In genomic region chr14:122450496-122451382, GRCm38 (mm10) we compare ENCODE assay signal across 8 mouse cellular contexts. TPM values are rescaled to one million over a fixed set of nuclear protein-coding genes. Genes with fewer than 3 reads are reported as not detected.
DNase-seq lines count a peak whose midpoint lies in the region; ATAC-seq and TF ChIP-seq lines count a peak whose summit lies in the region.

Gene Gm5089 (minus strand): TSS chr14:122451115.

- H3K4me2 ChIP-seq in embryonic facial prominence, embryonic 11.5 days (ENCODE audit: low read depth, low read length) = peak within 1 kb of the TSS; percentile 88
- peak within 1 kb of the TSS; percentile 63 for H3K4me2 ChIP-seq in hindbrain, embryonic 16.5 days (ENCODE audit: low read length)
- H3K4me2 ChIP-seq in limb, embryonic 11.5 days (ENCODE audit: low read depth, severe bottlenecking) = peak within 1 kb of the TSS; percentile 94
- H3K4me2 ChIP-seq in midbrain, embryonic 16.5 days (ENCODE audit: low read length) = peak within 1 kb of the TSS; percentile 67

- under 1% methylated on average over 58 of the region's 59 CpGs for WGBS in embryonic facial prominence, embryonic 11.5 days
- under 1% methylated on average over 59 of the region's 59 CpGs for WGBS in hindbrain, embryonic 16.5 days
- WGBS in limb, embryonic 11.5 days = under 1% methylated on average over 54 of the region's 59 CpGs
- WGBS in midbrain, embryonic 16.5 days = 1% methylated on average over 55 of the region's 59 CpGs

- intact Hi-C loops in left cerebral cortex, adult 2 months (cut with DNase I) = loop anchor here (1.0 kb wide), 1 partner anchor 44 kb away; no protein-coding TSS in a partner anchor

- TF ChIP-seq CTCF in left cerebral cortex, adult 2 months (IDR thresholded peaks at IDR 0.05) = no peak

- peaks cover 39% of the 10 kb centered on the region for H3K27me3 ChIP-seq in embryonic facial prominence, embryonic 11.5 days (ENCODE audit: control insufficient read depth, insufficient read depth, low read length)
- H3K27me3 ChIP-seq in hindbrain, embryonic 16.5 days (replicated peaks; ENCODE audit: control insufficient read depth, insufficient read depth, low read length) = peaks cover 32% of the 10 kb centered on the region
- H3K27me3 ChIP-seq in limb, embryonic 11.5 days (ENCODE audit: control insufficient read depth, insufficient read depth, low read length) = 0 out of 2 replicates have a peak, but pooled peaks cover 6% of the 10 kb centered on the region
- H3K27me3 ChIP-seq in midbrain, embryonic 16.5 days (ENCODE audit: control insufficient read depth, insufficient read depth, low read depth, low read length) = peaks cover 61% of the 10 kb centered on the region

- H3K27ac ChIP-seq in left cerebral cortex, adult 2 months = peak within 1 kb of the TSS; percentile 41
- H3K27ac ChIP-seq in embryonic facial prominence, embryonic 11.5 days (replicated peaks; ENCODE audit: low read depth, low read length) = no peak within 1 kb of the TSS
- H3K27ac ChIP-seq in hindbrain, embryonic 16.5 days (ENCODE audit: low read depth, low read length) = peak within 1 kb of the TSS; percentile 85
- H3K27ac ChIP-seq in limb, embryonic 11.5 days (replicated peaks; ENCODE audit: low read depth, low read length) = 0 out of 2 replicates have a peak within 1 kb of the TSS, but pooled peaks have one; percentile 55
- peak within 1 kb of the TSS; percentile 69 for H3K27ac ChIP-seq in midbrain, embryonic 16.5 days (ENCODE audit: low read length)

- H3K4me3 ChIP-seq in left cerebral cortex, adult 2 months = peak within 1 kb of the TSS; percentile 39
- H3K4me3 ChIP-seq in embryonic facial prominence, embryonic 11.5 days (ENCODE audit: low read depth, low read length) = peak within 1 kb of the TSS; percentile 42
- peak within 1 kb of the TSS; percentile 47 for H3K4me3 ChIP-seq in hindbrain, embryonic 16.5 days (ENCODE audit: low read length)
- H3K4me3 ChIP-seq in limb, embryonic 11.5 days (ENCODE audit: low read depth, low read length) = peak within 1 kb of the TSS; percentile 48
- H3K4me3 ChIP-seq in midbrain, embryonic 16.5 days (ENCODE audit: low read depth, low read length) = peak within 1 kb of the TSS; percentile 40

- no peaks in the 10 kb centered on the region for H3K9me3 ChIP-seq in embryonic facial prominence, embryonic 11.5 days (replicated peaks; ENCODE audit: control insufficient read depth, low read length)
- no peaks in the 10 kb centered on the region for H3K9me3 ChIP-seq in hindbrain, embryonic 16.5 days (ENCODE audit: control insufficient read depth, low read length)
- H3K9me3 ChIP-seq in limb, embryonic 11.5 days (ENCODE audit: control insufficient read depth, low read length) = no peaks in the 10 kb centered on the region
- H3K9me3 ChIP-seq in midbrain, embryonic 16.5 days (replicated peaks; ENCODE audit: control insufficient read depth, low read length, poor library complexity, severe bottlenecking) = no peaks in the 10 kb centered on the region

- peak; percentile 40 for ATAC-seq in embryonic facial prominence, embryonic 11.5 days (replicated peaks; ENCODE audit: insufficient number of reproducible peaks, low FRiP score, low TSS enrichment, low read depth)
- peak; percentile 60 for ATAC-seq in hindbrain, embryonic 16.5 days
- no peak for ATAC-seq in limb, embryonic 11.5 days (ENCODE audit: insufficient number of reproducible peaks, low FRiP score, low TSS enrichment, low read depth)
- ATAC-seq in midbrain, embryonic 16.5 days = peak; percentile 33

- peaks cover 6% of the 10 kb centered on the region for H3K4me1 ChIP-seq in embryonic facial prominence, embryonic 11.5 days (ENCODE audit: control insufficient read depth, insufficient read depth, low read length)
- H3K4me1 ChIP-seq in hindbrain, embryonic 16.5 days (ENCODE audit: control insufficient read depth, insufficient read depth, low read depth, low read length) = peaks cover 31% of the 10 kb centered on the region
- H3K4me1 ChIP-seq in limb, embryonic 11.5 days (ENCODE audit: control insufficient read depth, insufficient read depth, low read length) = peaks cover 29% of the 10 kb centered on the region
- H3K4me1 ChIP-seq in midbrain, embryonic 16.5 days (ENCODE audit: control insufficient read depth, insufficient read depth, low read length) = peaks cover 14% of the 10 kb centered on the region

- no peaks in the 10 kb centered on the region for H3K36me3 ChIP-seq in embryonic facial prominence, embryonic 11.5 days (replicated peaks; ENCODE audit: control insufficient read depth, insufficient read depth, low read depth, low read length)
- H3K36me3 ChIP-seq in hindbrain, embryonic 16.5 days (ENCODE audit: control insufficient read depth, insufficient read depth, low read length) = no peaks in the 10 kb centered on the region
- no peaks in the 10 kb centered on the region for H3K36me3 ChIP-seq in limb, embryonic 11.5 days (ENCODE audit: control insufficient read depth, insufficient read depth, low read length)
- no peaks in the 10 kb centered on the region for H3K36me3 ChIP-seq in midbrain, embryonic 16.5 days (ENCODE audit: control insufficient read depth, insufficient read depth, low read length)

- DNase-seq in left cerebral cortex, adult 2 months (ENCODE audit: extremely low spot score in 1 of 2, low spot score in 2 of 2) = peak; percentile 43 to 47
- DNase-seq in left cerebral cortex, adult 11 months (ENCODE audit: low spot score) = no peak
- DNase-seq in embryonic facial prominence, embryonic 11.5 days (ENCODE audit: low spot score) = peak; percentile 39
- peak; percentile 69 for DNase-seq in limb, embryonic 11.5 days (ENCODE audit: low spot score)
- DNase-seq in thymus, postnatal 0 days (ENCODE audit: low spot score) = no peak
- no peak for DNase-seq in B cell, adult 2 months

- H3K9ac ChIP-seq in embryonic facial prominence, embryonic 11.5 days (replicated peaks; ENCODE audit: low read length) = peak within 1 kb of the TSS; percentile 60
- peak within 1 kb of the TSS; percentile 69 for H3K9ac ChIP-seq in hindbrain, embryonic 16.5 days (ENCODE audit: low read depth, low read length)
- peak within 1 kb of the TSS; percentile 82 for H3K9ac ChIP-seq in limb, embryonic 11.5 days (ENCODE audit: low read length)
- peak within 1 kb of the TSS; percentile 56 for H3K9ac ChIP-seq in midbrain, embryonic 16.5 days (ENCODE audit: low read depth, low read length)

RNA-seq across cellular contexts. Expression of gene Gm5089, which starts in this region (rescaled TPM):
- under 1 TPM; 0.28 to 0.34 TPM for total RNA-seq in left cerebral cortex, adult 2 months (2021)
- not detected in 2 replicates for polyA plus RNA-seq in embryonic facial prominence, embryonic 11.5 days (2014; fragmentation: Nextera tagmentation; extraction: Ambion mirVana)
- 1.8 and 2.1 TPM in 2 replicates for polyA plus RNA-seq in hindbrain, embryonic 16.5 days (2015; fragmentation: Nextera tagmentation; extraction: Ambion mirVana)
- polyA plus RNA-seq in limb, embryonic 11.5 days (2014; fragmentation: Nextera tagmentation; extraction: Ambion mirVana) = 0.24 and 0.33 TPM in 2 replicates
- polyA plus RNA-seq in midbrain, embryonic 16.5 days (2015; fragmentation: Nextera tagmentation; extraction: Ambion mirVana) = 0.82 and 1.4 TPM in 2 replicates
- not detected in 2 replicates for polyA plus RNA-seq in thymus, postnatal 0 days (2015; fragmentation: Nextera tagmentation; extraction: Ambion mirVana)

Comparison
In these comparisons a context has a peak if more than half of its experiments do, and no peak if none do; other contexts are left out.
1. Peak in DNase-seq, H3K4me3 ChIP-seq and H3K27ac ChIP-seq in left cerebral cortex, adult 2 months; RNA of the gene not detected or under 1 TPM.
2. Peak in DNase-seq, ATAC-seq, H3K4me3 ChIP-seq, H3K9ac ChIP-seq and H3K4me2 ChIP-seq in embryonic facial prominence, embryonic 11.5 days; RNA of the gene not detected or under 1 TPM.
3. Peak in DNase-seq, H3K4me3 ChIP-seq, H3K27ac ChIP-seq, H3K9ac ChIP-seq and H3K4me2 ChIP-seq in limb, embryonic 11.5 days; RNA of the gene not detected or under 1 TPM.